Mouse (Mus musculus) frontal cortex, postnatal 25 days (tissue): ENCODE results near the gene Olfr1393.
"Not testable (repeated sequence)": the region's sequence is repeated elsewhere in the genome, so short reads cannot be mapped to it uniquely, and the experiment has no call there.

ENCODE experiments used
- DNase-seq, 2 experiments: peaks; one replicate each; pipeline ENCODE4 v3.0.0; 2022; ENCODE audit warnings: low spot score in 2 of 2

Olfr1393 gene

GRCm38 (mm10) chr11:49308547-49308946, 30.4 kb downstream of the Olfr1393 start:
- not testable (repeated sequence) for DNase-seq

- DNase-seq: no peak
These were observed 44.3 kb downstream of the Olfr1393 start, which contains the start of gene Olfr1391 for GRCm38 (mm10) chr11:49322442-49322841. TSS of gene Olfr1391 (plus strand) at chr11:49322742.

GRCm38 (mm10) chr11:49326726-49327125, 48.6 kb downstream of the Olfr1393 start:
- peak in 1 of 2 experiments; percentile 7 for DNase-seq

GRCm38 (mm10) chr11:49329686-49330085, 51.6 kb downstream of the Olfr1393 start:
- no peak for DNase-seq
